Mouse (Mus musculus) hindbrain, embryonic 12.5 days (tissue): ENCODE measurements around the gene Gm11060. TPM values are rescaled to one million over a fixed set of nuclear protein-coding genes. Genes with fewer than 3 reads are reported as not detected.

Experiments
- ATAC-seq: fragments of 200-750 bp; cut with Nextera tagmentation; 2 replicates; pipeline ENCODE4 v1.8.0; 2017; ENCODE audit warnings: moderate TSS enrichment; ENCODE audit not compliant: low FRiP score
- H3K27ac ChIP-seq: fragments of 300-500 bp; sonication (generic); 2 replicates; pipeline ENCODE4 v1.5.1; 2016; ENCODE audit warnings: mild to moderate bottlenecking
- H3K27me3 ChIP-seq: fragments of 300-500 bp; sonication (generic); 2 replicates; pipeline ENCODE4 v1.6.1; 2016; ENCODE audit warnings: mild to moderate bottlenecking
- H3K36me3 ChIP-seq: fragments of 300-500 bp; sonication (generic); 2 replicates; pipeline ENCODE4 v1.6.1; 2016; ENCODE audit warnings: mild to moderate bottlenecking
- H3K4me1 ChIP-seq: fragments of 300-500 bp; sonication (generic); 2 replicates; pipeline ENCODE4 v1.6.1; 2016
- H3K4me2 ChIP-seq: fragments of 300-500 bp; sonication (generic); replicated peaks from 2 replicates; pipeline ENCODE4 v1.6.1; 2016; ENCODE audit warnings: mild to moderate bottlenecking
- H3K4me3 ChIP-seq: fragments of 300-500 bp; sonication (generic); 2 replicates; pipeline ENCODE4 v1.5.1; 2016; ENCODE audit warnings: mild to moderate bottlenecking
- H3K9ac ChIP-seq: fragments of 300-500 bp; sonication (generic); 2 replicates; pipeline ENCODE4 v1.6.1; 2016; ENCODE audit warnings: mild to moderate bottlenecking, moderate library complexity
- H3K9me3 ChIP-seq: fragments of 300-500 bp; sonication (generic); replicated peaks from 2 replicates; pipeline ENCODE4 v1.6.1; 2016; ENCODE audit warnings: mild to moderate bottlenecking
- WGBS: fragments of 180-500 bp; shearing (Covaris S2); methylation state at CpG from one replicate; pipeline ENCODE4 v1.1.7; 2016; 5-methylcytosine and 5-hydroxymethylcytosine counted together
- polyA plus RNA-seq: library from polyadenylated mRNA; unstranded; fragments of >200 nt; fragmentation: Nextera tagmentation; extraction: Ambion mirVana; gene quantifications from 2 replicates; pipeline ENCODE4 v1.2.1, GENCODE M21; 2016

Gene Gm11060
- polyA plus RNA-seq, 1 experiment from 2014 or later, result not detected

DNA sequence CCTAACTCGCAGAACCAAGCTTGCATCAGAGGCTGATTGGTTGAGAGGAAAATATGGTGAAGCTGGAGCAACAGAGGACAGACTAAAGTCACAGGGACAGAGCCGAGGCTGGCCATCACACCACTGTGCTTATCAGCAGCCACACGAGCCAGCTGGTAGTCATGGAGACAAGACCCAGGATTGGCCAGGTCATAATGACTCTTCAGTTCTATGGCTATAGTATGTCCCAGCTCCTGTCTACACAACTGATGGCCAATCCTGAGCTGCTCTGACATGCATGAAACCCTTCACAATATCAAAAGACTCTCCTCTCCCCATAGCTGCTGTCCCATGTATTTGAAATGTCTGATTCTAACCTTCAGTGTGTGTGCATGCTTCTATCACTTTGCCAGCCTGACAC, 3.8 kb upstream of the Gm11060 start:
- Histone ChIP-seq H3K9ac (no peak overlapping the region), H3K9me3 (no peaks in the 10 kb centered on the region), H3K27ac (no peak overlapping the region), H3K27me3 (no peaks in the 10 kb centered on the region), H3K36me3 (no peaks in the 10 kb centered on the region), H3K4me2 (no peak overlapping the region), H3K4me1 (peaks cover 15% of the 10 kb centered on the region; the same call in 1 of the 2 replicates), H3K4me3 (no peak overlapping the region)
- WGBS, result 76% methylated on average over 3 of the region's 3 CpGs
- ATAC-seq, result no peak

DNA sequence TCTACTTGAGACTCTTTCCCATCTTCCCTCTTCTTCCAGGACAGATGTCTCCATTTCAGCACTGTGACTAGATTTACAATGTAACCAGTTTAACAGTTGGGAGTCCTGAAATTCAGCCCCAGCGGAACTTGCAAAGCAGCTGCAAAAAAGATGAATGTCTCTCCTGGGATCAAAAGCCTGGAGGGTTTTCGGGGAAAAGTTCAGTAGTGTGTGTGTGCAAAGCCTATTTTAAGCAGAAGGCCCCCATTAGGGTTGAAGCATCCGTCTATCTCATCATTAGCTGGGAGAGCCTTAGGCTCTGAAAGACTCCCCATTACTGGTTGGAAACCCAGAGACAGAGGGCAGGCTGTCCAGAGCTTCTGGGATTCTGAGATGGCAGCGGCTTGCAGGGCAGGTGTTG, 2.7 kb upstream of the Gm11060 start:
- H3K9ac ChIP-seq, result no peak overlapping the region
- no peak overlapping the region for H3K4me3 ChIP-seq
- no peak for ATAC-seq
- H3K27ac ChIP-seq, result no peak overlapping the region
- H3K36me3 ChIP-seq, result no peaks in the 10 kb centered on the region
- H3K4me2 ChIP-seq, result no peak overlapping the region
- 72% methylated on average over 4 of the region's 4 CpGs for WGBS
- no peaks in the 10 kb centered on the region for H3K27me3 ChIP-seq
- H3K9me3 ChIP-seq, result no peaks in the 10 kb centered on the region
- peaks cover 15% of the 10 kb centered on the region; the same call in 1 of the 2 replicates for H3K4me1 ChIP-seq

DNA sequence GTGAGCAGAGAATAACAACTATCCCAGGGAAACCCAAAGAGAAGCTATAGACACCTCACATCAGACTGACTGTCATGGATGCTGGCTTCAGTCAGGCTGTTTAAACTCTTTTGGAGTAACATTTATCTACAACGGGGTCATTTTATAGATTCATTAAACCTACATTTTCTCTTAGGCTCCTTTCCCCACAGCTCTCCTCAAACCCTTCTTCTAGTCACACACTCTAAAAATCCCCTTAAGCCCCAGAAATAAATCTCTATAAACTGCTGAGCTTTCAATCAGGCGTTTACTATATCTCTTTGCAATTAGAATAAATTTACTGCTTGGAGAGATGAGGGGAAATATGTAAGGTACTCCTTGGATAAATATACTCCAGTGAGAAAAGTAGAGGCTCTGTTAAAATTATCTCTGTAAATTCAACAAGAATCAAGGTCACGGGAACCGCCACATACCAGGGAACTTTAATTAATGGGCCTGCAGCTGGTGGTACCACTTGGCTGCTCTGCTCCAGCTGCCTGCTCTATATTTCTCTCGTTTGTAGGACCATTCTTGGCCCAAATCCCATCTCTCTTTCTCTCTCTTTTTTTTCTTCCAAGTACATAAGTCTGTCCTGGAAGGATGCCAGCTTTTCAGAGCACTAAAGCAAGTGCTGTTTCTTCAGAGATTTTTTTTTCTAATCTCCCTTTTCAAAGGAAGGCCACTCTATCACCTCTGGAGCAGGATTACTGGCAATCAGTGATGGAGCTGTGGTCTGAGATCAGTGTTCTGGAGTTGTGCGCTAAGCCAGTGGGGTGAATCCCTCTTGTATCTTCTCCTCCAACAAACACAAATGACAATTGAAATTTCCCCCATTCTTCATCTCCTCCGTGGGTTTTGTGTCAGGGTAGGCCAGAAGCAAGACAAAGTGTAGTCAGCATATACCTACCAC, 2.0 kb upstream of the Gm11060 start:
- no peaks in the 10 kb centered on the region for H3K27me3 ChIP-seq
- no peak overlapping the region for H3K4me3 ChIP-seq
- no peak overlapping the region for H3K9ac ChIP-seq
- no peak overlapping the region for H3K4me2 ChIP-seq
- H3K9me3 ChIP-seq, result no peaks in the 10 kb centered on the region
- H3K27ac ChIP-seq, result no peak overlapping the region; the same call in 1 of the 2 replicates
- no peak for ATAC-seq
- 61% methylated on average over 7 of the region's 7 CpGs for WGBS
- peaks cover 15% of the 10 kb centered on the region; the same call in 1 of the 2 replicates for H3K4me1 ChIP-seq
- H3K36me3 ChIP-seq, result no peaks in the 10 kb centered on the region

DNA sequence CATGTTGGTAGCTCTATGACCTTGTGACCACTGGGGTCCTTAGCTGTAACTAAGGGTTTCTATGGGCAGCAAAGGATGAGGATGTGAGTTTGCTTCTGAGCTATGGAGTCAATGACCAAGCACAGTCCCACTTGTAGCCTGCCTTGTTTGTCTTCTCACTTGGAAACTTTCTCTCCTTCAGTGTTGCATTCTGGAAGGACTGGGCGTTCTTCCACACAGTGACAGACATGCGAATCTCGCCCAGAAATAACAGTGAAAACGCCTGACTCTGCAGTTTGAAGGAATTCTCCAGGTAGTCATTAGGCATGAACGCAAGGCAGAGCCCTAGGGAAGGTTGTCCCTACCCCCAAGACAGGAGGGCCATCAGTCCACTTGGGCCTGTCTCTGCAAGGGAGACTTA, 827 bp upstream of the Gm11060 start:
- no peak overlapping the region for H3K4me2 ChIP-seq
- peaks cover 15% of the 10 kb centered on the region; the same call in 1 of the 2 replicates for H3K4me1 ChIP-seq
- ATAC-seq, result no peak
- no peak overlapping the region for H3K9ac ChIP-seq
- WGBS, result 89% methylated on average over 5 of the region's 5 CpGs
- H3K27me3 ChIP-seq, result no peaks in the 10 kb centered on the region
- no peaks in the 10 kb centered on the region for H3K9me3 ChIP-seq
- no peak overlapping the region for H3K27ac ChIP-seq
- no peaks in the 10 kb centered on the region for H3K36me3 ChIP-seq
- no peak overlapping the region for H3K4me3 ChIP-seq

DNA sequence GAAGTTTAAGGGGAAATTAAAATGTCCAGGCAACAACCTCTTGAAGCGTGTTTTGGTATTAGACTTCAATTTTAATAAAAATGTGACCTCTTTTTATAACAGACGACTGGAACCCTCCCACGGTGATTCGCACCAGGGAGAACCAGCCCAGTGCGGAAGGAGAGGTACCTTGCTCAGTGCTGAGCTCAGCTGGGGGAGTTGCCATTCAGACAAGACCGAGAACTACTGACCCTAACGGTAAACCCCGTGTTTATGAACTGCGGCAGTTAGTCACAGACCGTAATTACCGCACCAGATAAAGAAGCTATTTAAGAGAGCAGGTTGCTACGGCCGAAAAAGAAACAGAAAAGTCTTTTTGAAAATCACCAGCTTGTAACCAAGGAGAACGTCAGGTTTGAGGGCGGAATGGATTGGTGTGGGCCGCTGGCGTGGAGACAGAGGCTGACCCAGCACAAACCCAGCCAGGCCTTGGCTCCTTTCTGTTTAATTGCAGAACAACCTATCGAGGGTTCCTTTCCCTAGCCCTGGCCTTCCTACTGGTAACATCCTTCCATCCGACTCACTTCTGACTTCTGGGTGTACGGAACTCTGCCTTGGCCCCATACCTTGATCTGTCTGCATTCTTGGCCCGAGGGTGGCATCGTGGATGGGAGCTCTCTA, 5.6 kb downstream of the Gm11060 start:
- no peak for ATAC-seq
- 81% methylated on average over 22 of the region's 22 CpGs for WGBS

DNA sequence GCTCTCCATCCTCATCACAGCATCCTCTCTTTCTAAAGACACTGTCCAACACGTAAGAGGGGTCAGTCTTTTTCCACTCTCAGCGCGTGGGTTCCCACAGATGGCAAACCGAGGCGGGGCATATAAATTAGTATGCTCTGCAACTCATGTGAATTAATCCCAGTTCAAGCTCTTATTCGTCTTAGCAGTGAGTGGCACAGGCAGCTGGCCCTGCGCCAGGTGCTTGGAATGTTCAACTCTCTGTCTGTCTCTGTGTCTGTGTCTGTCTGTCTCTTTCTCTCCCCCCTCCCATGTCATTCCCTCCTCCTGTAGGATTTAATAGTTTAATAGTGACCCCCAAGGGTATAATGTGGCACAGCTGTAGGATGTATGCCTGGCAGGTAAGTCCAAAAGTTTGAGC, 7.6 kb downstream of the Gm11060 start:
- 76% methylated on average over 7 of the region's 7 CpGs for WGBS
- no peak overlapping the region for H3K4me3 ChIP-seq
- H3K4me2 ChIP-seq, result no peak overlapping the region
- no peak for ATAC-seq
- H3K27ac ChIP-seq, result no peak overlapping the region
- H3K4me1 ChIP-seq, result no peaks in the 10 kb centered on the region
- no peaks in the 10 kb centered on the region for H3K36me3 ChIP-seq
- H3K9ac ChIP-seq, result no peak overlapping the region
- H3K27me3 ChIP-seq, result no peaks in the 10 kb centered on the region
- no peaks in the 10 kb centered on the region for H3K9me3 ChIP-seq

More for the DNA sequence above, 5.6 kb downstream of the Gm11060 start:
- no peaks in the 10 kb centered on the region for H3K4me1 ChIP-seq
- H3K36me3 ChIP-seq, result no peaks in the 10 kb centered on the region
- H3K27me3 ChIP-seq, result no peaks in the 10 kb centered on the region
- no peak overlapping the region for H3K27ac ChIP-seq
- H3K4me3 ChIP-seq, result no peak overlapping the region
- no peak overlapping the region for H3K9ac ChIP-seq
- H3K9me3 ChIP-seq, result no peaks in the 10 kb centered on the region
- no peak overlapping the region for H3K4me2 ChIP-seq

DNA sequence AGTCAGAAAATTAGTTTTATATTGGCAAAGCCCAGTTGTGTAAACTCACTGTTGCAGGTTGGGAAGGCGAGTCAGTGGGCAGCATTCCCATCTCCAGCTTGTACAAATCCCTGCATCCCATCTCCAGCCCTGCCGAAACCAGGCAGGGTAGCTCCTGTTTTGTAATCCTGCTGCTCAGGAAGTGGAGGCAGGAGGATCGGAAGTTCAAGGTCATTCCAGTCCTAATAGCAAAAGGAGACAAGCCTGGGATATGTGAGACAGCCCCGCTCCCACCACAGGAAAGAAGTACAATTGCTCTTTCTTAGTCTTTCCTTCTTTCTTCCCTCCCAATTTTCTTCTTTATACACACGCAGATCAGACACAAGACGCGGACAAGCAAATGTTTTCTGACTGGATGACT, 8.7 kb downstream of the Gm11060 start:
- Histone ChIP-seq H3K4me2 (no peak overlapping the region), H3K27ac (no peak overlapping the region), H3K9ac (no peak overlapping the region), H3K4me3 (no peak overlapping the region), H3K4me1 (no peaks in the 10 kb centered on the region), H3K36me3 (no peaks in the 10 kb centered on the region), H3K9me3 (no peaks in the 10 kb centered on the region), H3K27me3 (no peaks in the 10 kb centered on the region)
- 73% methylated on average over 7 of the region's 7 CpGs for WGBS
- no peak for ATAC-seq

DNA sequence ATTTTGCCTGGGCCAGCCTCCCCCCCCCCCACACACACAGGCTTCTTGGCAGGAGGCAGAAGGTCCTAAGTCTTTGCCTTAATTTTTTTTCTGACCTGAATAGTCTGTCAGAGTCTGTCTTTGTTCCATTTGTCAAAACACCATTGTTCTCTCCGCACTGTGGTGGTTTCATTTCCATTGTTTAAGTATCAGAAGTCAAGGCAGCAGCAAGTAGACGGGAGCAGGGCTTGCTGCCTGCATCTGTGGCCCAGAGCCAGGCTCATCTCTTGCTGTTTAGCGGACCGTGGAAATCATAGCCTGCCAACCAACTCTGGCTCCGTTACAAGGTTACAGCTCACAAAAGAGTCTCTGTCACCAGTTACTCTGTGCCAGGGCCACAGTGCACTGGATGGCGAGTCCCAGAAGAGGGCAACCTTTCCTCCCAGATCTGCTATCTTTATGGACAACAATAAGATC, 16.9 kb downstream of the Gm11060 start:
- no peaks in the 10 kb centered on the region for H3K4me1 ChIP-seq
- H3K4me3 ChIP-seq, result no peak overlapping the region
- peak; percentile 96 for ATAC-seq
- H3K9me3 ChIP-seq, result no peaks in the 10 kb centered on the region
- 9% methylated on average over 6 of the region's 6 CpGs for WGBS
- H3K36me3 ChIP-seq, result no peaks in the 10 kb centered on the region
- peaks cover 28% of the 10 kb centered on the region for H3K27me3 ChIP-seq
- no peak overlapping the region for H3K4me2 ChIP-seq
- H3K9ac ChIP-seq, result no peak overlapping the region
- no peak overlapping the region for H3K27ac ChIP-seq

DNA sequence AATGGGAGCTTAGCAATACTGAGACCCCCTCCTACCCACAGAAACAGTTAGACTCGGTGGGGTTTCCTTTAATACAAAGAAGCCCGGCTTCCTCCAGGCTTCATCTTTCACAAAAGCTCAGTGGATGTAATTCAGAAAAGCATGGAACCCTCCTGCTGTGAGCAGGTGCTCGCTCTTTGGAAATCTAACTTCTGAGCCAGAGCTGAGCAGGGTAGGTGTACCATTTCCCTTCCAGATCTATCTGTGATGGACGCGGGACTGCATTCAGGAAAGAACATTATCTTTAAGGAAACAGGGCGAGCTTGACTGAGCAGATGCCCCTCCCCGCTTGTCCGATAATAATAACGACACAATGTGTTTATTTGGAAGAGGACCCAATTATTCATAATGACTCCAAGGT, 22.3 kb downstream of the Gm11060 start:
- no peaks in the 10 kb centered on the region for H3K9me3 ChIP-seq
- H3K4me1 ChIP-seq, result no peaks in the 10 kb centered on the region
- no peak for ATAC-seq
- H3K27ac ChIP-seq, result no peak overlapping the region
- 12% methylated on average over 9 of the region's 9 CpGs for WGBS
- no peaks in the 10 kb centered on the region for H3K36me3 ChIP-seq
- H3K4me3 ChIP-seq, result no peak overlapping the region
- H3K9ac ChIP-seq, result no peak overlapping the region
- no peak overlapping the region for H3K4me2 ChIP-seq
- peaks cover 72% of the 10 kb centered on the region for H3K27me3 ChIP-seq

DNA sequence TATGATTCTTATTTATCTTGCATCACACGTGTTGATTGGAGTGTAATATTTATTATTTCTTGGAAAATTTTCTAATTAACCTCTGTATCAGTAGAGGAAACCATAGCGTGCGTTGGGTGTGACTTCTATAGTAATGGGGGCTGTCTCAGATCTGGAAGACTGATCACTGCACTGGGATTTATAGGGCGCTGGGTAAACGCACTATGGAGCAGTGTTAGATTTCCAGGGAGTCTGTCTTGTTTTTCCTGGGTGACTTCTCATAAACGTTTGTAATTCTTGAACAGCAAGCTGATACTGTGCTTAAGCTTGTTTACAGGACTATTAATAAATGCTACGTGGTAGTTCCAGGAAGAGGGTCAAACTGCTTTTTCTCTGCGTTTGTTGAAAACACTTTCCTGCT, 25.9 kb downstream of the Gm11060 start:
- Histone ChIP-seq H3K27ac (no peak overlapping the region), H3K4me1 (peaks cover under 1% of the 10 kb centered on the region; the same call in 1 of the 2 replicates), H3K9me3 (no peaks in the 10 kb centered on the region), H3K36me3 (no peaks in the 10 kb centered on the region), H3K27me3 (peaks cover 85% of the 10 kb centered on the region), H3K4me3 (no peak overlapping the region), H3K9ac (no peak overlapping the region), H3K4me2 (no peak overlapping the region)
- WGBS, result 70% methylated on average over 8 of the region's 8 CpGs
- no peak for ATAC-seq

DNA sequence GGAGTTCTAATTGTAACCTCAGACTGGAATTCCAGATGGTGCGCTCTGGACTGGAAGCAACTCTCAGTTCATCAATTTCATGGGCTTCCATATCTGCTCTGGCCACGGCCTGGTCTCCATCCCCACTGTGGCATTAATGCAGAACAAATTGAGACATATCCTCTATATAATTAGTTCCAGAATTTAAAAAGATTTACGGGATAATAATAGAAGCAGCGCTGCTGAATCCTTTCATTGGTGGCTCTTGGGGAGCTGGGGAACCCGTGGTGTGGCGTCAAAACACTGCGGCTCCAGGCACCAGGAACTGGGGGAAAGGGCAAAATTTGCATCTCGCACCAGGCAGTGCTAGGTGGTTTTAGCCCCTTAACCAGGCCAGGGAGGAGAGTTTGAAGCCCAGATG, 30.4 kb downstream of the Gm11060 start:
- 1% methylated on average over 8 of the region's 8 CpGs for WGBS

DNA sequence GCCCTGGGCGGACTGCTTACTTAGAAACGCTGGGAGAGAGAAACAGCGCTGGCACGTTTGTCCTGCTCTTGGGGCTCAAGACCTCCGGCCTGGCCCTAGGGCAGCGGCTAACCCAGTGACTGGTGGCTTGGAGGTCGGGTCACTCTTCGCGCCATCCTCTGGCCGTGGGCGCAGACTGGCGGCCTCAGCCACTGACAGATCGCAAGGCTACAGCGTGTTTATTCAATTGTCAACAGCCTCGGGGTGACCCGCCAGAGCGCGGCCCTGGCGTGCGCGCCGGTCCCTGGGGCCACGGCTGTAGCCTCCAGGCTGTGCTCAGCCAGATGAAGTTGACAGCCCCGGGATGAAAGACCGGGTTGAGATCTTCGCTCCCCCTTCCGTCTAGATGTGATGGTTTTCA, 31.1 kb downstream of the Gm11060 start:
- Histone ChIP-seq H3K27ac (no peak overlapping the region), H3K4me3 (peak overlapping the region; percentile 11), H3K4me1 (peaks cover 16% of the 10 kb centered on the region), H3K9ac (no peak overlapping the region), H3K9me3 (no peaks in the 10 kb centered on the region), H3K4me2 (0 out of 2 replicates have a peak overlapping the region, but pooled peaks have one; percentile 17), H3K36me3 (no peaks in the 10 kb centered on the region), H3K27me3 (peaks cover 93% of the 10 kb centered on the region)
- WGBS, result under 1% methylated on average over 27 of the region's 27 CpGs
- no peak for ATAC-seq

More for the DNA sequence above, 30.4 kb downstream of the Gm11060 start:
- no peak for ATAC-seq
- no peak overlapping the region for H3K27ac ChIP-seq
- peaks cover 93% of the 10 kb centered on the region for H3K27me3 ChIP-seq
- peaks cover 15% of the 10 kb centered on the region for H3K4me1 ChIP-seq
- H3K9ac ChIP-seq, result no peak overlapping the region
- H3K4me3 ChIP-seq, result no peak overlapping the region
- no peaks in the 10 kb centered on the region for H3K36me3 ChIP-seq
- H3K4me2 ChIP-seq, result no peak overlapping the region
- H3K9me3 ChIP-seq, result no peaks in the 10 kb centered on the region
